ENCODE assay signal across 8 mouse cellular contexts in the genomic region with DNA sequence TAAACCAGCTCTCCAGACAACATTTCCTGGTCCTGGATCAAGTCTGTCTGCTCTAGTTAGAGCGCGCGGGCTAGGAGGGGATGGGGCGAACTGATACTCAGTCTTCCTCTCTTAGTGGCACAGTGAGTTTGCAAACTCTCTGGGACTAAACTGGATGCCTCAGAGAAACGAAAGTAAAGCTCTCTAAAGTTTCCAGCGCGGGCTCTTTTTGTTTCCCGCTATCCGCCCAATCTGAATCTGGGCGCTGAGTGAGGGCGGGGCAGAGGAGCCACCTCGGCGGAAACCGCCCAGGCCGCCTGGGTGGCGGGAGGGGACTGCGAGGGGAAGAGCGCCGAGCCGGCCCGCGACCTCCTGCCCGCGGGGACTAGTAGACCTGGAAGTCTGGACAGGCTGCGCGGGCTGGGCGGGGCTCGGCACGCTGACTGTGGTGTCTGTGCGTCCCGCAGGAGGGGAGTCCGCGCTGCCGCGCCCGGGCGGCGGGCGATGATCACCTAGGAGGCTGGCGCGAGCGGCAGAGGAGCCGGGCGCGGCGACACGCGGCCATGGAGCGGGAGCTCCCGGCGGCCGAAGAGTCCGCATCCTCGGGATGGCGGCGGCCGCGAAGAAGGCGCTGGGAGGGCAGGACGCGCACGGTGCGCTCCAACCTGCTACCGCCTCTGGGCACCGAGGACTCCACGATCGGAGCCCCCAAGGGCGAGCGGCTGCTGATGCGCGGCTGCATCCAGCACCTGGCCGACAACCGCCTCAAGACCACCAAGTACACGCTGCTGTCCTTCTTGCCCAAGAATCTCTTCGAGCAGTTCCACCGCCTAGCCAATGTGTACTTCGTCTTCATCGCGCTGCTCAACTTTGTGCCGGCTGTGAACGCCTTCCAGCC. TPM values are rescaled to one million over a fixed set of nuclear protein-coding genes. Genes with fewer than 3 reads are reported as not detected.
DNase-seq lines count a peak whose midpoint lies in the region; ATAC-seq and TF ChIP-seq lines count a peak whose summit lies in the region.

No protein-coding gene starts in this region.

- H3K4me2 ChIP-seq in hindbrain, embryonic 16.5 days (ENCODE audit: low read length): peak overlapping the region; percentile 98
- H3K4me2 ChIP-seq in limb, embryonic 13.5 days (replicated peaks): peak overlapping the region; percentile 76
- peak overlapping the region; percentile 87 for H3K4me2 ChIP-seq in midbrain, embryonic 13.5 days (replicated peaks)

- peak; percentile 87 for ATAC-seq in hindbrain, embryonic 16.5 days
- peak; percentile 83 for ATAC-seq in limb, embryonic 13.5 days (ENCODE audit: low FRiP score, low read depth)
- ATAC-seq in midbrain, embryonic 13.5 days: peak; percentile 91

- no peak for TF ChIP-seq POLR2A in small intestine, adult 2 months (IDR thresholded peaks at IDR 0.05; ENCODE audit: low read depth, low read length)

- H3K9me3 ChIP-seq in hindbrain, embryonic 16.5 days (ENCODE audit: control insufficient read depth, low read length): no peaks in the 10 kb centered on the region
- no peaks in the 10 kb centered on the region for H3K9me3 ChIP-seq in limb, embryonic 13.5 days
- no peaks in the 10 kb centered on the region for H3K9me3 ChIP-seq in midbrain, embryonic 13.5 days

- TF ChIP-seq CTCF in small intestine, adult 2 months (IDR thresholded peaks at IDR 0.05; ENCODE audit: extremely low read depth, insufficient read length, insufficient replicate concordance, low read depth, low read length): no peak

- no peaks in the 10 kb centered on the region for H3K27me3 ChIP-seq in hindbrain, embryonic 16.5 days (replicated peaks; ENCODE audit: control insufficient read depth, insufficient read depth, low read length)
- peaks cover 4% of the 10 kb centered on the region; the same call in 1 of the 2 replicates for H3K27me3 ChIP-seq in limb, embryonic 13.5 days
- peaks cover 16% of the 10 kb centered on the region for H3K27me3 ChIP-seq in midbrain, embryonic 13.5 days
- H3K27me3 ChIP-seq in small intestine, adult 2 months (ENCODE audit: control insufficient read depth, insufficient read depth, low read length): no peaks in the 10 kb centered on the region

- peak; percentile 78 for DNase-seq in T-cell, adult 2 months (ENCODE audit: low spot score)
- DNase-seq in cerebellum, postnatal 14 days: peak; percentile 43 to 50
- DNase-seq in gastrocnemius, adult 8-10 months (ENCODE audit: low spot score in 2 of 2): peak; percentile 13 to 50
- no peak for DNase-seq in MN1 (ENCODE audit: low spot score)

- H3K36me3 ChIP-seq in hindbrain, embryonic 16.5 days (ENCODE audit: control insufficient read depth, insufficient read depth, low read length): no peaks in the 10 kb centered on the region
- no peaks in the 10 kb centered on the region for H3K36me3 ChIP-seq in limb, embryonic 13.5 days
- H3K36me3 ChIP-seq in midbrain, embryonic 13.5 days: no peaks in the 10 kb centered on the region
- H3K36me3 ChIP-seq in small intestine, adult 2 months (ENCODE audit: control insufficient read depth, insufficient read depth, low read length): no peaks in the 10 kb centered on the region

- peak overlapping the region; percentile 68 for H3K9ac ChIP-seq in hindbrain, embryonic 16.5 days (ENCODE audit: low read depth, low read length)
- H3K9ac ChIP-seq in limb, embryonic 13.5 days: peak overlapping the region; percentile 71
- H3K9ac ChIP-seq in midbrain, embryonic 13.5 days (replicated peaks): peak overlapping the region; percentile 75

- peak overlapping the region; percentile 64 for H3K4me3 ChIP-seq in hindbrain, embryonic 16.5 days (ENCODE audit: low read length)
- H3K4me3 ChIP-seq in limb, embryonic 13.5 days: peak overlapping the region; percentile 57
- H3K4me3 ChIP-seq in midbrain, embryonic 13.5 days (replicated peaks): peak overlapping the region; percentile 74
- peak overlapping the region; percentile 78 for H3K4me3 ChIP-seq in small intestine, adult 2 months (ENCODE audit: low read depth, low read length)

- H3K27ac ChIP-seq in hindbrain, embryonic 16.5 days (ENCODE audit: low read depth, low read length): peak overlapping the region; percentile 11; the same call in 1 of the 2 replicates
- H3K27ac ChIP-seq in limb, embryonic 13.5 days: no peak overlapping the region
- no peak overlapping the region for H3K27ac ChIP-seq in midbrain, embryonic 13.5 days
- peak overlapping the region; percentile 14; the same call in 1 of the 2 replicates for H3K27ac ChIP-seq in small intestine, adult 2 months (ENCODE audit: insufficient read depth, low read depth, low read length)

- no peaks in the 10 kb centered on the region for H3K4me1 ChIP-seq in hindbrain, embryonic 16.5 days (ENCODE audit: control insufficient read depth, insufficient read depth, low read depth, low read length)
- peaks cover 8% of the 10 kb centered on the region for H3K4me1 ChIP-seq in limb, embryonic 13.5 days
- H3K4me1 ChIP-seq in midbrain, embryonic 13.5 days (replicated peaks): peaks cover 9% of the 10 kb centered on the region
- H3K4me1 ChIP-seq in small intestine, adult 2 months (ENCODE audit: control insufficient read depth, insufficient read depth, insufficient read length, low read length): no peaks in the 10 kb centered on the region

- WGBS in hindbrain, embryonic 16.5 days: 1% methylated on average over 56 of the region's 81 CpGs
- under 1% methylated on average over 71 of the region's 81 CpGs for WGBS in limb, embryonic 13.5 days
- WGBS in midbrain, embryonic 13.5 days: under 1% methylated on average over 81 of the region's 81 CpGs
- 2% methylated on average over 81 of the region's 81 CpGs for WGBS in small intestine, adult 2 months

RNA-seq across cellular contexts. Expression of gene Atp10a, which starts 2.2 kb away (rescaled TPM):
- total RNA-seq in gastrocnemius, adult 8-10 months (2022): 1 to 10 TPM in 2 of 4 experiments, under 1 TPM in 2; 0.90 to 1.1 (median 1.0) TPM
- polyA plus RNA-seq in hindbrain, embryonic 16.5 days (2015; fragmentation: Nextera tagmentation; extraction: Ambion mirVana): 1.1 TPM in 2 replicates
- 1.9 and 2.5 TPM in 2 replicates for polyA plus RNA-seq in limb, embryonic 13.5 days (2015; fragmentation: Nextera tagmentation; extraction: Ambion mirVana)
- 0.95 and 1.7 TPM in 2 replicates for polyA plus RNA-seq in midbrain, embryonic 13.5 days (2015; fragmentation: Nextera tagmentation; extraction: Ambion mirVana)
- polyA plus RNA-seq in small intestine, adult 2 months (2012; rRNA removed): 1.9 and 2.3 TPM in 2 replicates

Comparison
In these comparisons a context has a peak if more than half of its experiments do, and no peak if none do; other contexts are left out.
1. H3K27ac ChIP-seq: peak in hindbrain, embryonic 16.5 days (single experiment) and small intestine, adult 2 months (single experiment); none in limb, embryonic 13.5 days (single experiment) and midbrain, embryonic 13.5 days (single experiment).
2. Peak in every context shown above with its lines, with median percentiles within 50 percentile points of each other: ATAC-seq, H3K4me2 ChIP-seq, H3K4me3 ChIP-seq and H3K9ac ChIP-seq.